Mouse (Mus musculus): ENCODE data around the gene Epor. TPM values are rescaled to one million over a fixed set of nuclear protein-coding genes. Genes with fewer than 3 reads are reported as not detected.
A peak's percentile ranks its signal among the peaks of the same experiment; 100 is the strongest.

The Epor gene
- total and polyA plus RNA-seq, 3 experiments, result 1.1 to 2.5 (median 1.4) TPM

- Histone ChIP-seq H3K4me1 (ENCODE audit: control insufficient read depth, insufficient read depth, low read length) (no peaks in the 10 kb centered on the region; the same call in 1 of the 2 replicates), H3K36me3 (ENCODE audit: control insufficient read depth, insufficient read depth, low read length) (no peaks in the 10 kb centered on the region), H3K9ac (ENCODE audit: low read depth, low read length) (peak within 1 kb of the TSS; percentile 63), H3K27me3 (ENCODE audit: control insufficient read depth, insufficient read depth, low read length) (peaks cover 9% of the 10 kb centered on the region; the same call in 1 of the 2 replicates), H3K4me3 (peak within 1 kb of the TSS; percentile 58), H3K27ac (no peak within 1 kb of the TSS; the same call in 1 of the 2 replicates), H3K79me2 (replicated peaks; ENCODE audit: control insufficient read depth, insufficient read depth, low read length) (no peaks in the 10 kb centered on the region)
- intact Hi-C loops (cut with DNase I), result no loop called here
- TF ChIP-seq CTCF (IDR thresholded peaks at IDR 0.05), result no peak
- TF ChIP-seq EP300 (IDR thresholded peaks at IDR 0.05; ENCODE audit: insufficient read depth, low read depth, low read length), result no peak
- peak; percentile 31; the same call in 1 of the 2 replicates for TF ChIP-seq POLR2A (IDR thresholded peaks at IDR 0.05; ENCODE audit: insufficient read depth, low read depth, low read length)
- peak; percentile 76 for DNase-seq
- 2% methylated on average over 42 of the region's 42 CpGs for WGBS
Observed at GRCm38 (mm10) chr9:21989230-21990110, 26.2 kb upstream of the Epor start, which contains the start of gene Rgl3. Rgl3 (minus strand) TSS chr9:21989446.

- 3% methylated on average over 32 of the region's 32 CpGs for WGBS
- peak overlapping the region; percentile 63 for H3K9ac ChIP-seq (ENCODE audit: low read depth, low read length)
- H3K4me1 ChIP-seq (ENCODE audit: control insufficient read depth, insufficient read depth, low read length), result no peaks in the 10 kb centered on the region; the same call in 1 of the 2 replicates
- no peak for DNase-seq
- TF ChIP-seq CTCF (IDR thresholded peaks at IDR 0.05) (no peak), EP300 (IDR thresholded peaks at IDR 0.05; ENCODE audit: insufficient read depth, low read depth, low read length) (no peak), POLR2A (IDR thresholded peaks at IDR 0.05; ENCODE audit: insufficient read depth, low read depth, low read length) (no peak)
- H3K4me3 ChIP-seq, result peak overlapping the region; percentile 58
- H3K27me3 ChIP-seq (ENCODE audit: control insufficient read depth, insufficient read depth, low read length), result peaks cover 9% of the 10 kb centered on the region; the same call in 1 of the 2 replicates
- H3K27ac ChIP-seq, result no peak overlapping the region
- H3K79me2 ChIP-seq (replicated peaks; ENCODE audit: control insufficient read depth, insufficient read depth, low read length), result no peaks in the 10 kb centered on the region
- intact Hi-C loops (cut with DNase I), result no loop called here
- H3K36me3 ChIP-seq (ENCODE audit: control insufficient read depth, insufficient read depth, low read length), result no peaks in the 10 kb centered on the region
Observed at GRCm38 (mm10) chr9:21988421-21989101, 25.3 kb upstream of the Epor start.

- no peak for DNase-seq
- H3K79me2 ChIP-seq (replicated peaks; ENCODE audit: control insufficient read depth, insufficient read depth, low read length), result no peaks in the 10 kb centered on the region
- WGBS, result 26% methylated on average over 36 of the region's 36 CpGs
- H3K27me3 ChIP-seq (ENCODE audit: control insufficient read depth, insufficient read depth, low read length), result peaks cover 9% of the 10 kb centered on the region; the same call in 1 of the 2 replicates
- intact Hi-C loops (cut with DNase I), result no loop called here
- H3K4me3 ChIP-seq, result no peak overlapping the region
- H3K27ac ChIP-seq, result no peak overlapping the region
- TF ChIP-seq EP300 (IDR thresholded peaks at IDR 0.05; ENCODE audit: insufficient read depth, low read depth, low read length) (no peak), POLR2A (IDR thresholded peaks at IDR 0.05; ENCODE audit: insufficient read depth, low read depth, low read length) (no peak), CTCF (IDR thresholded peaks at IDR 0.05) (no peak)
- no peak overlapping the region for H3K9ac ChIP-seq (ENCODE audit: low read depth, low read length)
- H3K4me1 ChIP-seq (ENCODE audit: control insufficient read depth, insufficient read depth, low read length), result no peaks in the 10 kb centered on the region; the same call in 1 of the 2 replicates
- H3K36me3 ChIP-seq (ENCODE audit: control insufficient read depth, insufficient read depth, low read length), result no peaks in the 10 kb centered on the region
Observed at GRCm38 (mm10) chr9:21987592-21988342, 24.5 kb upstream of the Epor start.

GRCm38 (mm10) chr9:21983911-21984310 lies 20.6 kb upstream of the Epor start:
- Histone ChIP-seq H3K27ac (no peak overlapping the region), H3K36me3 (ENCODE audit: control insufficient read depth, insufficient read depth, low read length) (no peaks in the 10 kb centered on the region), H3K27me3 (ENCODE audit: control insufficient read depth, insufficient read depth, low read length) (0 out of 2 replicates have a peak, but pooled peaks cover 3% of the 10 kb centered on the region), H3K9ac (ENCODE audit: low read depth, low read length) (no peak overlapping the region), H3K4me3 (no peak overlapping the region), H3K4me1 (ENCODE audit: control insufficient read depth, insufficient read depth, low read length) (no peaks in the 10 kb centered on the region), H3K79me2 (replicated peaks; ENCODE audit: control insufficient read depth, insufficient read depth, low read length) (no peaks in the 10 kb centered on the region)
- WGBS, result 36% methylated on average over 3 of the region's 3 CpGs
- TF ChIP-seq POLR2A (IDR thresholded peaks at IDR 0.05; ENCODE audit: insufficient read depth, low read depth, low read length) (no peak), EP300 (IDR thresholded peaks at IDR 0.05; ENCODE audit: insufficient read depth, low read depth, low read length) (no peak), CTCF (IDR thresholded peaks at IDR 0.05) (no peak)
- intact Hi-C loops (cut with DNase I), result no loop called here
- no peak for DNase-seq

- intact Hi-C loops (cut with DNase I), result loop anchor here (2.0 kb wide), 1 partner anchor 164 kb away; no protein-coding TSS in a partner anchor
- 81% methylated on average over 4 of the region's 4 CpGs for WGBS
- Histone ChIP-seq H3K36me3 (ENCODE audit: control insufficient read depth, insufficient read depth, low read length) (no peaks in the 10 kb centered on the region), H3K9ac (ENCODE audit: low read depth, low read length) (no peak overlapping the region), H3K27ac (no peak overlapping the region), H3K27me3 (ENCODE audit: control insufficient read depth, insufficient read depth, low read length) (no peaks in the 10 kb centered on the region), H3K4me1 (ENCODE audit: control insufficient read depth, insufficient read depth, low read length) (no peaks in the 10 kb centered on the region), H3K79me2 (replicated peaks; ENCODE audit: control insufficient read depth, insufficient read depth, low read length) (no peaks in the 10 kb centered on the region), H3K4me3 (no peak overlapping the region)
- DNase-seq, result no peak
- TF ChIP-seq POLR2A (IDR thresholded peaks at IDR 0.05; ENCODE audit: insufficient read depth, low read depth, low read length), result no peak
- TF ChIP-seq EP300 (IDR thresholded peaks at IDR 0.05; ENCODE audit: insufficient read depth, low read depth, low read length), result no peak
- no peak for TF ChIP-seq CTCF (IDR thresholded peaks at IDR 0.05)
Observed at GRCm38 (mm10) chr9:21978398-21979128, 15.3 kb upstream of the Epor start.
